Mouse (Mus musculus): ENCODE measurements around the gene Pole3.
A peak's percentile ranks its signal among the peaks of the same experiment; 100 is the strongest.
"Not testable (repeated sequence)": the region's sequence is repeated elsewhere in the genome, so short reads cannot be mapped to it uniquely, and the experiment has no call there.

Pole3 gene

GRCm38 (mm10) chr4:62487172-62487571, 37.7 kb downstream of the Pole3 start:
- DNase-seq: no peak

GRCm38 (mm10) chr4:62486162-62486696, 38.6 kb downstream of the Pole3 start:
- no peak for DNase-seq

- no peak for DNase-seq
These were observed 39.3 kb downstream of the Pole3 start for GRCm38 (mm10) chr4:62485450-62486161.

GRCm38 (mm10) chr4:62484928-62485327, 39.9 kb downstream of the Pole3 start:
- DNase-seq: no peak

- peak in 1 of 2 experiments; percentile 9 for DNase-seq
These were observed 43.9 kb downstream of the Pole3 start for GRCm38 (mm10) chr4:62480709-62481605.

- peak; percentile 25 to 57 for DNase-seq
These were observed 44.7 kb downstream of the Pole3 start, which contains the start of gene Bspry for GRCm38 (mm10) chr4:62479937-62480708. Bspry (plus strand) TSS chr4:62480053.

- DNase-seq: not testable (repeated sequence)
These were observed 45.3 kb downstream of the Pole3 start for GRCm38 (mm10) chr4:62479593-62479936.

- DNase-seq: no peak
These were observed 47.2 kb downstream of the Pole3 start for GRCm38 (mm10) chr4:62477542-62478244.

GRCm38 (mm10) chr4:62475793-62476192, 49.1 kb downstream of the Pole3 start:
- no peak for DNase-seq

GRCm38 (mm10) chr4:62475131-62475530, 49.7 kb downstream of the Pole3 start:
- DNase-seq: no peak
